Mouse (Mus musculus) embryo, embryonic 9.5 days (tissue): ENCODE measurements around the gene Oaz2.

Experiments
- DNase-seq: peaks from one replicate; pipeline ENCODE4 v3.0.0-alpha.2; 2017; ENCODE audit errors: extremely low spot score

Oaz2 gene

DNA sequence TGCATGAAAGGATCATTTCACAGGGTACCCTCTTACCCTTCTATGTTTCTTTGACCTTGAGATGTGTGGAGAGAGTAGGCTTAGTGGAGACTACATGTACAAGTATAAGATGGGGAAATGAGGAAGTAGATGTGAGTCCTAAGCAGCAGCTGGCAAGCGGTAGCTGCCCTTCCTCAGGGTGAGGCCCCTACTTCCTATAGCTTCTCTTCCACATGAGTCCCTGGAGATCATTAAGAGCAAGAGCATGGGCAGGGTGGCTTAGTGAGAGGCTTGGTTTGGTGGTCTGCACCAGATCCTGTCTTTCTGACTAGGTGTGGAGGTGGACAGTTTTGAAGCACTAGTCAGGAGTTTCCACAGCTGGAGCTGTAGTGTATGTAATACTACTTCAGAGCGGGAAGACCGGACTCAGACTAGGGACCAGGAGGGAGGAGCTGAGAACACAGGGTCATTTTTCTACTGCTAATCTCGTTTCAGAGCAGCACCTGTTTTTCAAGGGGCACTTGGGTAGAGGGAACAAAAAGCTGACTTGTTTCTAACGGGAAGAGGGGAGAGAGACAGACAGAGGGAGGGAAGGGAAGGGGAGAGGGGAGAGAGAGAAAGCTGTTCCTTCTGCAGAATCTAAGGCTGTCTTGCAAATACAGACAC, 25.3 kb downstream of the Oaz2 start:
- DNase-seq, result no peak

GRCm38 (mm10) chr9:65695646-65696045, 27.8 kb downstream of the Oaz2 start:
- no peak for DNase-seq

- DNase-seq, result no peak
Observed at GRCm38 (mm10) chr9:65696337-65696736, 28.5 kb downstream of the Oaz2 start.

DNA sequence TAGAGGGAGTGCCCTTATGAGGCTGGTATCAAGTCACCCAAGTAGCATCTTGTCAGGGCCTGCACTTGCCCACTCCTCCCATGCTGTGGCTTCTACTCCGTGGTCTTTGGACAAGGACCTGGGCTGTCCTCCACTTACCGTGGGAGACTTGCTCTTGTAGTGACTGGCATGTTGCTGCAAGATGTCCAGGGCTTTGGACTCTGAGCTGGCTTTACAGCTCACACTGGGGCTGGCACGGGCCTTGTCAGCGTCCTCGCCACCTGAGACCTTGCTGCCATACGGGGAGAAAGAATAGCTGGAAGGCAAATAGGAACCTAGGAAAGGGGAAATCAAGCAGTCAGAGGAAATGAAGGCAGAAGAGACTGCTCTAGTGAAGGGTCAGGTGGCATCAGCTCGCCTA, 29.6 kb downstream of the Oaz2 start:
- no peak for DNase-seq

GRCm38 (mm10) chr9:65697992-65698391, 30.2 kb downstream of the Oaz2 start:
- no peak for DNase-seq

DNA sequence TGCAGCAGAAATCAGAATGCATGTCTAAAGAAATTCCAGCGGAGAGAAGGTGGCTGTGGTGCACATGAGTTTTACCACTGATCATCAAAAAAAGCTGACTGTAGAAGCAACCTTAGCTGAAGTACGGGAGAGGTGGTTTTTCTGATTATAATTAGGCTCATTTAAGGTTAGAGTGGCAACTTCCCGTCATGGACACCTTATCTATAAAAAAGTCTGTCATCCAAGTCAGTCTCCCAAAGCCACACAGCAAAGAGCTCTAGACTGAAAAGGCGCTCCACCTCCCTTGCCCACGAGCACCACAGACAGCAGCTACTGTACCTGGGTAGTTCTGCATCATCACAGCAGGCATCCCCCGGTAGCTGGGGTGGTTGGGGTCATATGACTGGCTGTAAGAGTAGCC, 32.7 kb downstream of the Oaz2 start:
- DNase-seq, result no peak

GRCm38 (mm10) chr9:65702286-65702685, 34.5 kb downstream of the Oaz2 start:
- DNase-seq, result no peak

- no peak for DNase-seq
Observed at GRCm38 (mm10) chr9:65703241-65703640, 35.4 kb downstream of the Oaz2 start.

- no peak for DNase-seq
Observed at GRCm38 (mm10) chr9:65703926-65704595, 36.3 kb downstream of the Oaz2 start.

GRCm38 (mm10) chr9:65718195-65718594, 50.4 kb downstream of the Oaz2 start:
- no peak for DNase-seq

DNA sequence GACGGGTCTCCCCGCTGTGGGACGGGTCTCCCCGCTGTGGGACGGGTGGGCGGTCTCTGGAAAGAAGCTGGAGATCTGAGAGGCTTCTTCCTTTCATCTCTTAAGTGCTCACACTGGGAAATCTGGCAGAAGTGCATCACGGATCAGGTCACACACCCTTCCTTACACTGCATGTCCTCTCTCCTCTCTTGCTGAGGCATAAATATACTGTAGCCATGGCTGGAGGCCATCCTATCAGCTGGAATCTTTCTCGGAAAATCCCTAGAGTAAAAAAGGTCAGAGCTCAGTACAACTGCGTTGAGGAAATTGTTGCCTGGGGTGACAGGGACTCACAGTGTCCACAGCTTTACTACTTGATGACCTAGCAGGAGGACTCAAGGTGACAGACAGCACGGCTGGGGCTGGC, 53.4 kb downstream of the Oaz2 start:
- DNase-seq, result no peak

DNA sequence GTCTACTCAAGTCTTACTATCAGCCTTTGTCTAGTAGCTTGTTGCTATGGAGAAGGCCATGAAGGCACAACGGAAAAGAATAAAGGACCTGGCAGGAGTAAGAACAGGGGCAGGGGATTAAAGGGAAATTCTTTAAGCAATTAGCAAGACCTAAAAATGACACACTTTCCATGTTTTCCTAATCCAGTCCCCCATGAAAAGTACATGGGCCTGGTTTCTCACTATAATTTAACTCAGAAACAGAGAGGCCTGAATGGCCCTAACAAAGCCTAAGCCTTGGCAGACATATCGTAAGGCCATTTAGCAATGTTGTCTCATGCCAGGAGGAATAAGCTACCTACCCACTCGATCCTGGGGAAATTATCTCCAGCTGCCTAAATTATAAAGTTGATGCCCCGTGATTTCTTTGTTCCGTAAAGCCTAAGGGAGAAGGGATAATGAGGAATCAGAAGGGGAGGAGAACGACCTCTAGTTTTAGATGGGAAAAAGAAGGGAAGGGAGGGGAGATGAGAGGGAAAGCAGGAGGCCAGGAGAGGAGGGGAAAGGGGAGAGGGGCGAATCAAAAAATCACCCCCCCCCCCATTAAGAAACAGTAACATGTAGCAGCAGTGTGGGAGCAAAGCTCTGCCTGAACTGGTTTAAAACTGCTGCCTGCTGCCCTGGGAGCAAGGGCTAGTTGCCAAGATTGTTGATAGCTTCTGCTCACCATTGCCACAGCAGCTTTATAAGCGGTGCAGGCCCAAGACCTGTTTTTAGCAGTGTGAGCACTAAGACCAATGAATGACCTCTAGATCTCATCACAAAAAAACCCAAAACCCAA, 56.9 kb downstream of the Oaz2 start:
- DNase-seq, result no peak

GRCm38 (mm10) chr9:65725291-65725622, 57.5 kb downstream of the Oaz2 start:
- DNase-seq, result no peak

DNA sequence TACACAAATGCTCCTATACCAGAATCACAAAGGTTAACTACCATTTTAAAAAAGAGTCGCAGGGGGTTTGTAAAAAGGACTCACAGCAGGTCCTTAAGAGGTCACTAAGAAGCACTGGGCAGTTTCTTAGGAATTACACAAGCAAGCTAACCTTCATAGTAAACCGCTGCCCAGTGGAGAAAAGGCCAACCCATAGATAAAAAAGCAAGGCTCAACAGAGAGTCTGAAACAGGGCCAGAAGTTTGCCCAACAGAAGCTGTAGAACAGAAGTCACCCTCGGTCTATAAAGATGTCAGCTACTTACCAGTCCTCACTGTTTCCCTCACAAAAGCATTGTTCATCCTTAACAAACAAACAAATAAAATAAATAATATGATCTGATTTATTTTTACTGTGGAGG, 58.6 kb downstream of the Oaz2 start:
- DNase-seq, result no peak

DNA sequence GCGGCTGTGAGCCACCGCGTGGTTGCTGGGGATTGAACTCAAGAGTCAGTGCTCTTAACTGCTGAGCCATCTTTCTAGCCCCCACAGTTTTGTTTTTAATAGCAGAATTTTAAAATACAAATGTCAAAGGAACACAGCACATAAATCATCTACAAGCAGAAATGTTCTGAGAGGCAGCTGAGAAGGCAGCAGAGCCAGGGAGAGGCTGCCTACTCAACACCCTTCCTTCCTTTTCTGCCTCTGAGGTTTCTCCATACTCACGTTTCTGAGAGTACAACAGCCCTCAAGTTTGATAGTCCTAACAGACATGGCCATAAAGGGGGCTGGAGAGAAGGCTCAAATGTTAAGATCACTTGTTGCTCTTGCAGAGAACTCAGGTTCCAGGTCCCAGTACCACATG, 59.7 kb downstream of the Oaz2 start:
- DNase-seq, result no peak

DNA sequence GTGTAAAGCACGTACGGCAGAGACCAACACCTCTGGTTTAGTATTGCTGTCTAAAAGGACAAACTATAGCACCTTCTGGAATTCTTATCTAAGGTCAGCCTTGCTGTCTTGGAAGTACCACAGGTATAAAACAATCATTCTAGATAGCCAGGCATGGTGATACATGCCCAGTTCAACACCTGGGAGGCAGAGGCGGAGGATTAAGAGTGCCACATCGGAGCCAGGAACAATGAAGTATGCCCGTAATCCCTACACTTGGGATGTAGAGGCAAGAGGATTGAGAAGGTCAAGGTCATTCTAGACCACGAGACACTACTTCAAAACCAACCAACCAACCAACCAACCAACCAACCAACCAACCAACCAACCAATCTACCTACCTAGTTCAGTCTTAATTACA, 60.8 kb downstream of the Oaz2 start:
- DNase-seq, result no peak

GRCm38 (mm10) chr9:65734931-65735330, 67.1 kb downstream of the Oaz2 start:
- no peak for DNase-seq
